Mouse (Mus musculus) heart, embryonic 13.5 days (tissue): Measurements from ENCODE around the gene Mrpl4. TPM values are rescaled to one million over a fixed set of nuclear protein-coding genes. Genes with fewer than 3 reads are reported as not detected.
"Not testable (repeated sequence)": the region's sequence is repeated elsewhere in the genome, so short reads cannot be mapped to it uniquely, and the experiment has no call there.

ENCODE experiments used
- ATAC-seq: fragments of 200-750 bp; cut with Nextera tagmentation; 2 replicates; pipeline ENCODE4 v1.8.0; 2017; ENCODE audit warnings: moderate TSS enrichment; ENCODE audit not compliant: insufficient number of reproducible peaks, low FRiP score, low TSS enrichment; ENCODE audit errors: extremely low read depth
- H3K27ac ChIP-seq: fragments of 300-500 bp; sonication (generic); replicated peaks from 2 replicates; pipeline ENCODE4 v1.5.1; 2015; ENCODE audit warnings: moderate library complexity, mild to moderate bottlenecking, inconsistent platforms
- H3K27me3 ChIP-seq: fragments of 300-500 bp; sonication (generic); replicated peaks from 2 replicates; pipeline ENCODE4 v1.6.1; 2015; ENCODE audit warnings: mild to moderate bottlenecking, inconsistent platforms
- H3K36me3 ChIP-seq: fragments of 300-500 bp; sonication (generic); 2 replicates; pipeline ENCODE4 v1.6.1; 2015; ENCODE audit warnings: mild to moderate bottlenecking, inconsistent platforms
- H3K4me1 ChIP-seq: fragments of 300-500 bp; sonication (generic); 2 replicates; pipeline ENCODE4 v1.6.1; 2015; ENCODE audit warnings: inconsistent platforms
- H3K4me2 ChIP-seq: fragments of 300-500 bp; sonication (generic); 2 replicates; pipeline ENCODE4 v1.6.1; 2015; ENCODE audit warnings: inconsistent platforms, mild to moderate bottlenecking, moderate library complexity
- H3K4me3 ChIP-seq: fragments of 300-500 bp; sonication (generic); 2 replicates; pipeline ENCODE4 v1.5.1; 2015; ENCODE audit warnings: moderate library complexity, mild to moderate bottlenecking, inconsistent platforms
- H3K9ac ChIP-seq: fragments of 300-500 bp; sonication (generic); 2 replicates; pipeline ENCODE4 v1.6.1; 2015; ENCODE audit warnings: inconsistent platforms, mild to moderate bottlenecking, moderate library complexity
- H3K9me3 ChIP-seq: fragments of 300-500 bp; sonication (generic); 2 replicates; pipeline ENCODE4 v1.6.1; 2016; ENCODE audit warnings: inconsistent platforms
- WGBS: fragments of 180-500 bp; shearing (Covaris S2); methylation state at CpG from one replicate; pipeline ENCODE4 v1.1.7; 2015; ENCODE audit warnings: mixed read lengths; 5-methylcytosine and 5-hydroxymethylcytosine counted together
- polyA plus RNA-seq: library from polyadenylated mRNA; unstranded; fragments of >200 nt; fragmentation: Nextera tagmentation; extraction: Ambion mirVana; gene quantifications from 2 replicates; pipeline ENCODE4 v1.2.1, GENCODE M21; 2015

Gene Mrpl4
- polyA plus RNA-seq, 1 experiment from 2014 or later = 124 TPM

DNA sequence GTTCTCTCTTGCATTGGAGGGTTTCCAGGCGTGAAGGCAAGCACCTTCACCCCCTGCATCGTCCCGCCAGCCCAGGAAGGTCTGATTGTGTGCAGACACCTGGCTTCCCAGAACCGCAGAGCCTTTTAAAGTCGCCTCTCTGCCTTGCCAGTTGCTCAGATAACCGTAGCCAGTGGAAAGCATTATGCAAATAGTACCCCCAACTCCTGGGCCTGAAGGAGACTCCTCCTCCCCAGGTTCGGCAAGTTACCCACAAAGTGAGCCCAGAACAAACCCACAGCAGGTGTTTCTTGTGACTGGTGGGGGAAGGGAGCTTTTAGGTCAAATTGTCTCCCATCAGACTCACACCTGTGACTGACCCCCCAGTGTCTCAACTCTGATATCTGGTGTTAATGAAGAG lies 14.6 kb upstream of the Mrpl4 start:
- no peak overlapping the region for H3K27ac ChIP-seq
- no peaks in the 10 kb centered on the region for H3K9me3 ChIP-seq
- no peak for ATAC-seq
- WGBS = 12% methylated on average over 7 of the region's 7 CpGs
- H3K4me2 ChIP-seq = no peak overlapping the region
- H3K9ac ChIP-seq = no peak overlapping the region
- H3K36me3 ChIP-seq = no peaks in the 10 kb centered on the region
- peaks cover 14% of the 10 kb centered on the region for H3K27me3 ChIP-seq
- H3K4me3 ChIP-seq = no peak overlapping the region
- H3K4me1 ChIP-seq = peaks cover 17% of the 10 kb centered on the region

DNA sequence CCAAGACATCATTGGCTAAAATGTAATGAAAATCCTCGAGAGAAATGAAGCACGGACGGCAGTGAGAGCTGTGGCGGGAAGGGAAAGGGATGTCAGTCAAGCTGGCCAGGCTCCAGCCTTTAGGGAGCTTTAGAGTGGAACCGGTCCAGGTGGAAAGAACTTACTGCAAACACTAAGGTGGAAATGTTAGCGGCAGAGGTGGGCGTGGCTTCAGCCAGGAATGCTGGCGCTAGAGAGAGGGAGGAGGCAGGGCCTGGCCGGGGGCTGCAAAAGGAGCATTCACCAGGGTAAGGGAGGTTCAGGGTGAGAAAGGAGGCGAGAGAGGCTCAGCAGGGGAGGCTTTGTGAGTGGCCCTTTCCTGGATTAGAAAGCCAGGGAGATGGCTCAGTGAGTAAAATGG lies 11.7 kb upstream of the Mrpl4 start:
- Histone ChIP-seq H3K27me3 (peaks cover 14% of the 10 kb centered on the region), H3K36me3 (no peaks in the 10 kb centered on the region), H3K4me2 (peak overlapping the region; percentile 62), H3K4me3 (peak overlapping the region; percentile 23; the same call in 1 of the 2 replicates), H3K27ac (0 out of 2 replicates have a peak overlapping the region, but pooled peaks have one; percentile 1), H3K4me1 (peaks cover 10% of the 10 kb centered on the region), H3K9me3 (no peaks in the 10 kb centered on the region), H3K9ac (peak overlapping the region; percentile 62)
- ATAC-seq = no peak
- WGBS = 10% methylated on average over 10 of the region's 10 CpGs

DNA sequence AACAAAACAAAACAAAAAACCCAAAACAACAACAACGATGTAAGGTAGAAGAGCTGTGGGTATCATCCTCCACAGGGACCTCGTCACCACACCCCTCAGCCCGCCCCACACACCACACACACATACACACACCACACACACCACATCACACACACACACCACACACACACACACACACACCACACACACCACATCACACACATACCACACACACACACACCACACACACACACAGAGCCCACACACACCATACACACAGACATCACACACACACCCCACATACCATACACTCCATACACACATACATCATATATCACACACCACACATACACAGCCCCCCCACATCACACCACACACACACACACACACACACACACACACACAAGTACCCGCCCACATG lies 11.0 kb upstream of the Mrpl4 start:
- no peak overlapping the region for H3K4me2 ChIP-seq
- H3K9ac ChIP-seq = no peak overlapping the region
- ATAC-seq = no peak
- no peak overlapping the region for H3K4me3 ChIP-seq
- H3K4me1 ChIP-seq = peaks cover 10% of the 10 kb centered on the region
- H3K27ac ChIP-seq = no peak overlapping the region
- H3K9me3 ChIP-seq = no peaks in the 10 kb centered on the region
- peaks cover 14% of the 10 kb centered on the region for H3K27me3 ChIP-seq
- 91% methylated on average over 4 of the region's 4 CpGs for WGBS
- no peaks in the 10 kb centered on the region for H3K36me3 ChIP-seq

GRCm38 (mm10) chr9:20993165-20993898 lies 9.2 kb upstream of the Mrpl4 start:
- no peak overlapping the region for H3K27ac ChIP-seq
- no peaks in the 10 kb centered on the region for H3K9me3 ChIP-seq
- H3K4me2 ChIP-seq = no peak overlapping the region
- no peak overlapping the region for H3K4me3 ChIP-seq
- WGBS = 53% methylated on average over 5 of the region's 5 CpGs
- H3K36me3 ChIP-seq = no peaks in the 10 kb centered on the region
- H3K9ac ChIP-seq = no peak overlapping the region
- peaks cover 6% of the 10 kb centered on the region for H3K27me3 ChIP-seq
- peaks cover 10% of the 10 kb centered on the region for H3K4me1 ChIP-seq
- ATAC-seq = no peak

GRCm38 (mm10) chr9:20995069-20995468 lies 7.5 kb upstream of the Mrpl4 start:
- no peak overlapping the region for H3K9ac ChIP-seq
- H3K27me3 ChIP-seq = no peaks in the 10 kb centered on the region
- 62% methylated on average over 3 of the region's 3 CpGs for WGBS

GRCm38 (mm10) chr9:20997065-20997464 lies 5.5 kb upstream of the Mrpl4 start:
- no peak for ATAC-seq
- H3K4me3 ChIP-seq = no peak overlapping the region
- H3K36me3 ChIP-seq = no peaks in the 10 kb centered on the region
- no peak overlapping the region for H3K9ac ChIP-seq
- H3K4me2 ChIP-seq = no peak overlapping the region
- no peak overlapping the region for H3K27ac ChIP-seq
- 0 out of 2 replicates have a peak, but pooled peaks cover 8% of the 10 kb centered on the region for H3K4me1 ChIP-seq
- no peaks in the 10 kb centered on the region for H3K9me3 ChIP-seq
- H3K27me3 ChIP-seq = no peaks in the 10 kb centered on the region
- WGBS = 83% methylated on average over 8 of the region's 8 CpGs

More at GRCm38 (mm10) chr9:20995069-20995468, 7.5 kb upstream of the Mrpl4 start:
- H3K27ac ChIP-seq = no peak overlapping the region
- H3K9me3 ChIP-seq = no peaks in the 10 kb centered on the region
- H3K4me3 ChIP-seq = no peak overlapping the region
- H3K4me2 ChIP-seq = no peak overlapping the region
- no peak for ATAC-seq
- H3K36me3 ChIP-seq = no peaks in the 10 kb centered on the region
- peaks cover 10% of the 10 kb centered on the region for H3K4me1 ChIP-seq

DNA sequence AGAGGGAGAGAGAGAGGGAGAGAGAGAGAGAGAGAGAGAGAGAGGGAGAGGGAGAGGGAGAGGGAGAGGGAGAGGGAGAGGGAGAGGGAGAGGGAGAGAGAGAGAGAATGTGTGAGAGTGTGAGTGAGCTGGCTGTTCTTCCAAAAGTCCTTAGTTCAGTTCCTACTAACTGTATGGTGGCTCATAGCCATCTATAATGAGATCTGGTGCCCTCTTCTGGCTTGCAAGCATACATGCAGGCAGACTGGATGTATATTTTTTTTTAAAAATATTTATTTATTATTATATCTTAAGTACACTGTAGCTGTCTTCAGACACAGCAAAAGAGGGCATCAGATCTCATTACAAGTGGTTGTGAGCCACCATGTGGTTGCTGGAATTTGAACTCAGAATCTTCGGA lies 4.2 kb upstream of the Mrpl4 start:
- not testable (repeated sequence) for ATAC-seq, H3K4me3 ChIP-seq, H3K27me3 ChIP-seq, H3K36me3 ChIP-seq, H3K9me3 ChIP-seq, H3K27ac ChIP-seq, H3K4me2 ChIP-seq, H3K9ac ChIP-seq
- WGBS = 75% methylated on average over 1 of the region's 1 CpGs
- peaks cover 10% of the 10 kb centered on the region for H3K4me1 ChIP-seq

DNA sequence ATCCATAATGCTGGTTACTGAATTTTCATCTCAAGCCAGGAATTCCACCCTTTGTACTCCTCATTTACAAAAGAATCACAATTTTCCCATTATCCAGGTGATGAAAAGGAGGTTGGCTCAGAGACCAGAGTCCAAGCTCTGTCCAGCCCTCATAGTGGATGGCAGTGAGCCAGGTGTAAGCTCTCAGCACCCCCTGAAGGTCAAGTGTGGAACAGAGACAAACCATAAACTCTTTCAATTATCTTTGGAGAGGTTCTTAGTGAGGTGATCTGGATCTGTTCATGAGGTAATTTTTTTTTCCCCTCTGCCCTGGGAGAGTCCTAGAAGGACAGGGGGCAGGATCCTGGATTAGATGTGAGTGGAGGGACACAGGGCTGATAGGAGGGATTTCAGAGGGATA lies 1.7 kb upstream of the Mrpl4 start:
- ATAC-seq = no peak
- H3K9me3 ChIP-seq = no peaks in the 10 kb centered on the region
- H3K36me3 ChIP-seq = peaks cover 16% of the 10 kb centered on the region
- no peaks in the 10 kb centered on the region for H3K27me3 ChIP-seq
- no peak overlapping the region for H3K4me3 ChIP-seq
- H3K4me1 ChIP-seq = peaks cover 15% of the 10 kb centered on the region
- H3K9ac ChIP-seq = peak overlapping the region; percentile 59; the same call in 1 of the 2 replicates
- H3K4me2 ChIP-seq = no peak overlapping the region
- no peak overlapping the region for H3K27ac ChIP-seq

GRCm38 (mm10) chr9:21001651-21002200 lies 812 bp upstream of the Mrpl4 start:
- Histone ChIP-seq H3K9ac (0 out of 2 replicates have a peak overlapping the region, but pooled peaks have one; percentile 24), H3K4me1 (peaks cover 15% of the 10 kb centered on the region), H3K4me3 (no peak overlapping the region), H3K36me3 (peaks cover 26% of the 10 kb centered on the region), H3K27me3 (no peaks in the 10 kb centered on the region), H3K27ac (no peak overlapping the region), H3K4me2 (no peak overlapping the region), H3K9me3 (no peaks in the 10 kb centered on the region)
- no peak for ATAC-seq
- 67% methylated on average over 6 of the region's 6 CpGs for WGBS

GRCm38 (mm10) chr9:21002270-21002626 lies 290 bp upstream of the Mrpl4 start:
- Histone ChIP-seq H3K27me3 (no peaks in the 10 kb centered on the region), H3K27ac (peak overlapping the region; percentile 73; the same call in 1 of the 2 replicates), H3K9ac (peak overlapping the region; percentile 92), H3K4me2 (peak overlapping the region; percentile 93), H3K9me3 (no peaks in the 10 kb centered on the region), H3K4me1 (peaks cover 15% of the 10 kb centered on the region), H3K4me3 (peak overlapping the region; percentile 70), H3K36me3 (peaks cover 31% of the 10 kb centered on the region)
- WGBS = 10% methylated on average over 7 of the region's 7 CpGs
- no peak; the same call in 1 of the 2 replicates for ATAC-seq

DNA sequence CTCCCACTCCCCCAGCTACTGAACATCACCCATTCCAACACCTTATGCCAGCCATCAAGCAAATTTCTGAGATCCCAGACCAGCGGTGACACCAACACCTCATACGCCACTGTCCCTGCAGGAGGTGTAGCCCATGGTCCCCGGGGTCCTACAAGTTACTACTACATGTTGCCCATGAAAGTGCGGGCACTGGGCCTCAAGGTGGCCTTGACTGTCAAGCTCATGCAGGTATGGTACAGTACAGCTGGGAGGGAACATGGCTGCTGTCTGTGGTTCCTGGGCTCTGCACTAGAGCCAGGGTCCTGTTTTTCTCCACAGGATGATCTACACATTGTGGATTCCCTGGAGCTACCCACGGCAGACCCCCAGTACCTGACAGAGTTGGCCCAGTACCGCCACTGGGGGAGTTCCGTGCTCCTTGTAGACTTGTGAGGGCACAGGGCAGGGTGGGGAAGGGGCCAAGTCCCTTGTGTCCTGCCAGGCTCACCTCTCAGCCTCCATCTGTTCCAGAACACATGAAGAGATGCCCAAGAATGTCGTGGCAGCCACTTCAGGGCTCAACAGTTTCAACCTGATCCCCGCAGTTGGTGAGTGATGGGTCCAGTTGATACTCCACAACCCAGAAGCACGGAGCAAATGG lies 4.9 kb downstream of the Mrpl4 start:
- H3K27me3 ChIP-seq = 0 out of 2 replicates have a peak, but pooled peaks cover 3% of the 10 kb centered on the region
- H3K36me3 ChIP-seq = peaks cover 53% of the 10 kb centered on the region
- no peak overlapping the region for H3K9ac ChIP-seq
- no peak overlapping the region for H3K4me3 ChIP-seq
- 87% methylated on average over 10 of the region's 10 CpGs for WGBS
- H3K9me3 ChIP-seq = no peaks in the 10 kb centered on the region
- H3K4me1 ChIP-seq = peaks cover 7% of the 10 kb centered on the region
- no peak overlapping the region for H3K27ac ChIP-seq
- ATAC-seq = no peak
- H3K4me2 ChIP-seq = no peak overlapping the region
